Mouse (Mus musculus) cerebellum, adult 18-20 months (tissue): ENCODE data around the gene Elobl.
"Not testable (repeated sequence)": the region's sequence is repeated elsewhere in the genome, so short reads cannot be mapped to it uniquely, and the experiment has no call there.

Source experiments
- DNase-seq, 2 experiments: peaks; one replicate each; pipeline ENCODE4 v3.0.0; 2021

Elobl gene

DNA sequence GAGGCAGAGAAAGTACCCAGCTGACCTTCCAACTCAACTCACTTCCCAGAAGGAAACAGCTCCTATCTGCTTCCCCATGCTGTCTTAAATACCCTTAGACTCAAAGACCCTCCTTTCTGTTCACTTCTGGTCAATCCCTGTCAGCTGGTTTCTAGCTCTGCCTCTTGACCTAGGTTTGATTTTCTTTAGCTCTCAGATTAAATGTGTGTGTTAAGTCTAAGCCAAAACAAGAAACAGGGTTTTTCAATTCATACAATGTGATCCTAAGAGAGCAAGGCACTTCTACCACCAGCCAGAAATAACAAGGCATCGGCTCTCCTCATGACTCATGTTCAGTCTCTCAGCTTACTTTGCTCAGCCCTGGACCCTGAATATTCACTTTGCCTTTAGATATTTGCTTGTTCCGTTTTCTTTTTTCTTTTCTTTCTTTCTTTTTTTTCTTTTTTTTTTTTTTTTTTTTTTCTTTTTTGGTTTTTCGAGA is at the start of gene Elobl:
Gene Elobl, minus strand, starts transcription at position 51 of the 481 bp plus-strand sequence.
- DNase-seq, result no peak

DNA sequence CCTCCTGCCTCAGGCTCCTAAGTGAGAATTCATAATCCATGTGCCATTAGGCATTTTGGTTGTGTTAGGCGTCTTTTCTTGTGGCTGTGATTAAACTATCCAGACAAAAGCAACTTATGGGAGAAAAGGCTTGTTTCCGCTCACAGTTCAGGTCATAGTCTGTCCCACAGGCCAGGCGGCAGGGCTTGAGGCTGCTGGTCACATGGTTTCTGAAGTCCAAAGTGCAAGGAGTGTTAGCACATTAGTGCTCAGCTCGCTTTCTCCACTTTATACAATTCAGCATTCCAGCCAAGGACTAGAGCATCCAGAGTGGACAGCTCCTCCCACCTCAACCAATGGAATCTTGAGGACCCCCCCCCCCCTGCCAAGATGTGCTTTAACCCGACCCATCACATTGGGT is 45.5 kb upstream of the Elobl start:
- no peak for DNase-seq

DNA sequence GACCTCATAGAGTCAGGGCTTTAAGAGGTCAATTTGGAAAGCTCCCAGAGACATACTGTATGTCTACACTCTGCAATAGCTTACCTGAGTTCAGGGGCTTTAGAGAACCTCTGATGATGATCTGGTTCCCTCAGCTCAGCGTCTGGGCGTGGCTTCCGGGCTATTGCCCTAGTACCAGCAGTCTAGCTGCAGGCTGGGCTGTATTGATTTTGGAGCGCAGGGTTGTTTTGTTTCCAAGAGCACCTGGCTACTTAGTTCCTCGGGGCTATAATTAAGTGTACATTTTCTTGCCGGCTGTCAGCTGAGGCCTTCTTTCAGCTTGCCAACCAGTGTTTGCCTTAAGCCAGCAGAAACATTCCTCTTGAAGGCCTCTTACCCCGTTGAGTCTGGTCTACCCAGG is 42.8 kb upstream of the Elobl start:
- DNase-seq, result no peak

DNA sequence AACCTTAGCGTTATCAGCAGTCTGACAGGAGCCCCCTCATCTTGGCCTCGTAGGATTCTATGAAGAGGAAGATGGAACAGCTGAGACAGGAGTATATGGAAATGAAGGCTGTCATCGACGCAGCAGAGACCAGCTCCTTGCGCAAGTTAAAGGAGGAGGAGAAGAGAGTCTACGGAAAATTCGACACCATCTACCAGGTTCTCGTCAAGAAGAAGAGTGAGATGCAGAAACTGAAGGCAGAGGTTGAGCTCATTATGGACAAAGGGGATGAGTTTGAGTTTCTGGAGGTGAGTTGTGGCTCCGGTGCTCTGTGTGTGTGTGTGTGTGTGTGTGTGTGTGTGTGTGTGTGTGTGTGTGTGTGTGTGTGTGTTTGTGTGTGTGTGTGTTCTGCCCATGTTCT is 42.3 kb upstream of the Elobl start:
- DNase-seq, result no peak

DNA sequence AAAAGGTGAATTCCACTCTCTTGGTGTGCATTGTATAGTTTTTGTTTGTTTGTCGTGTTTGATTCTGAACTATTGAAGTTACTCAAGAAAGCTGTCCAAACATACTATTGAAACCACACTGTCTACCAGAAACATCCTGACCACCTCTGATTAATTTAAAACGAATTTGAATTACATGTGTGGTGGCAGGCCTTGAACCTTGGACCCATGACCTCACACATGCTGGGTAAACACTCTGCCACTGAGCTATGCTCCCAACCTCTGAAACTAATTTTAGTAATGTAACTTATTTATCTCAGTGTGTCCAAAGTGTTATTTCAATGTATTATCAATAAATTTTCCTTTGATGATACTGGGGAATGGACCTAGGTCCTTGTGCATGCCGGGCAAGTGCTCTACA is 40.9 kb upstream of the Elobl start:
- DNase-seq, result no peak

DNA sequence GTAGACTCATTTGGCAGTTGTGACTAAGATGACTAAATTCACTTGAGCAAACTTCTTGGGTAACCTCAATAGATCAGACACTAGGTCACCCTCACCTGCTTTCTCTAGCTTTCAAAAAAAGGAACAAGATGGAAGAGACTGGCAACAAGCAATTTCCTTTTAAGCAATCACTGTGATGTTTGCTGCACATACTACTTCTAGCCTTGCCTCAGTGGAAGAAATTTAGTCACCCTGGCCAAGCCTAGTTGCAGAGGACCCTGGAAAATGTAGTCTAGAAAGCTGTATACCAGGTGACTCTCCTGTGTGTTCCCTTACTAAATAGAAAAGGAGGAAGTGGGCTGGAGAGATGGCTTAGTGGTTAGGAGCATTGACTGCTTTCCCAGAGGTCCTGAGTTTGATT is 39.7 kb upstream of the Elobl start:
- no peak for DNase-seq

DNA sequence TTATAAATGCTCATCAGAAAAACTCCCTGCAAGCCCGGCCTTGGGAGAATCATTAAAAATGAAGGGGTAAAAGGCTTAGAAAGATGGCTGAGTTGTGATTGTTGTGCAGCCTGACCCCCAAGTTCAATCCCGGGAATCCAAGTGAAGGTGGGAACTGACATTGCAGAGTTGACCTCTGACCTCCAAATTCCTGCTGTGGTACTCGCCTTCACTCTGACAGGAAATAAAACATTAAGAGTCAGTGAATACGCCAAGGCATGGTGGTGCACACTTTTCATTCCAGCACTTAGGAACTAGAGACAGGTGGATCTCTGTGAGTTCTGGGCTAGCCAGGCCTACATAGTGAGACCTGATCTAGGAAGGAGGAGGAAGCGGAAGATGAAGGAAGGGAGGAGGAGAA is 38.7 kb upstream of the Elobl start:
- no peak for DNase-seq

DNA sequence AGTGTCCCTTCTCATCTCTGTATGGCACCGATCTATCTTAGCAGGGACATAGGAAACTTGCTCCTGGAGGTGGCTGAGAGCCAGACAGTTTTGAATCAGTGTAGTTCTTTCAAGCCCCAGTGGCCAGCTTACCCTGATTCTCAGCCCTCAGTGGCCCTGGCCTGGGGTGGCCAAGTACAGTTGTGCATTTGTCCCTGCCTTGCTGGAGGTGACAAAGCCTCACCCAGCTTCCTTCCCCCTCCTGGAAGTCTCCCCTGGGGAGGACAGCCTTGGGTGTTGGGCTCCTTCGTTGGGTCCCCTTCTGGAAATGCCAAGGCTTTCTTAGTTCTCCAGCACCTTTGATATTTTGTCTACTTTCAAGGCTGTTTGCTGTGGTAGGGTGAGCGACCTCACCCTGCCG is 37.0 kb upstream of the Elobl start:
- DNase-seq, result no peak

DNA sequence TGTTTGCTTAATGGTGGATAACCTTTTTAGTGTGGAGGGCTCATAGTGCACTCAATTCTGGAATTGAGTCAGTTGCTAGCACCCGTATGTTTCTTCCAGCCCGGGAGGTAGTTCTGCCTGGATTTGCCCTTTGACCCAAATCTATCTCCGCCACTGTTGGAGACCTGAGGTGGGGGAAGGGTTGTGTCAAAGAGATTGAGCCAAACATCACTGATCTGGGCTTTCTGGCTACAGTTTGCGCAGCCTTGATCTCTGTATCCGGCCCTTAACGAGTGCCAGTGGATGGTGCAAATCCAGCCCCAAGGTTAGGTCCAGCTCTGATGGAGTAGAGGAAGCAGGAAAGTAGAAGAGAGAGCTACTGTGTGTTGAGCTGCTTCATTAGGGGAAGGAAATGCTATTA is 36.3 kb upstream of the Elobl start:
- no peak for DNase-seq

DNA sequence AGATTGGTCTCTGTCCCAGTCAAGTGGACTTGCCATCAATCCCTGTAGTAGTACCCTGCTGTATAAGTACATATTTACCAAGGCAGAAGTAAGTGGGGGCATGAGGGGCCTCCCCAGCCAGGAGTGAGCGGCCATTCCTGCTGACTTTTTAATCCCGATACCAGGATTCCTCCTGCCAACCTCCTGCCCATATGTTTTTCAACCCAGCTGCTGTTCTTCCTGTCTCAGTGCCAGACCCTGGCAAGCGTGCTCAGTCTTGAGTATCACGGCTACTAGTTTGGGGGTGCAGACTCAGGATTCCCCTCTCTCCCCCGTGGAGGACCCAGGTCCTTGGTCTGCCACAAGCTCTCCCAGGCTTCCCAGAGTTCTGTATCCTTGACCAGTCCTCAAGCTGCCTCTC is 35.9 kb upstream of the Elobl start:
- DNase-seq, result no peak

DNA sequence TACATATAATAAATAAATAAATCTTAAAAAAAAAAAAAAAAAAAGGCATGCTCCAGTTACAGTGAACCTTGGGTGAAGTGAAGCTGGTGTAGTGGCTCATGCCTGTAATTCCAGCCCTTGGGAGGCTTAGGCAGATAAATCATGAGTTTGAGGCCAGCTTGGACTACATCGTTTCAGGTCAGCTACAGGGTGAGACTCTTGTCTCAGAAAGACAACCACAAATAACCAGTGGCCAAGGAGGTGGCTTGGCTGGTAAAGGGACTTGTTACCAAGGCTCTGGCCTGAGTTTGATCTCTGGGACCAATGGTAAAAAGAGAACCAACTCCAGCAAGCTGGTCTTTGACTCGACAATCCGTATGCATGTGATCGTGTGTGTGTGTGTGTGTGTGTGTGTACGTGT is 35.3 kb upstream of the Elobl start:
- no peak for DNase-seq

DNA sequence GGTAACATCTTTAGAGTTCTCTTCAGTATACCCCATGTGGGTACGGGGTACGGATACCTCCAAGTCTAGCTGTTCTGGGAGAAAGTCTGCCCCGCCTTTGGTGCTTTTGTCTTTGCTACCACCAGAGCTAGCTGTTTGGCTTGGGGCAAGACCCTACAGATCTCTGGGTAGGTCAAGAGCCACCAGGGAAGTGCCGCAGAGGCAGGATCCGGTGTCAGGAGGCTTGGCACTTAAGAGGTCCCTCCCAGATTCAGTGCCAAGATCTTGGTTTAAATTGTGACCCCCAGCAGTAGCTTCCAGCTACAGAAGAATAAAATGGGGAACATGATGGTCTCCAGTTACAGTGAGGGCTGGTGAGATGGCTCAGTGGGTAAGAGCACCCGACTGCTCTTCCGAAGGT is 34.8 kb upstream of the Elobl start:
- DNase-seq, result no peak

DNA sequence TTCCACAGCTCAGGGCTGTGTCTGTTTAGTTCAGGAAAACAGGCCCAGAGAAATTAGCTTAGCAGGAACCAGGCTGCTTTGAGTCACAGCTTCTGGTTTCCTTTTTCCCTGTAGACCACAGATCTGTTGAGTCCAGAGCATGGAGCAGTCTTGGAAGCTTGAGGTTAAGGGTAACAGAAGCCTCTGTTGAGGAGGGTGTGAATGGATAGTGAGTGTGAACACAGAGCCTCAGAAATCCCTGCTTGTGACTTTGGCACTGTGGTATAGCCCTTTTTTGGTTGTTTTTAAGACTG is 33.7 kb upstream of the Elobl start:
- DNase-seq, result no peak

DNA sequence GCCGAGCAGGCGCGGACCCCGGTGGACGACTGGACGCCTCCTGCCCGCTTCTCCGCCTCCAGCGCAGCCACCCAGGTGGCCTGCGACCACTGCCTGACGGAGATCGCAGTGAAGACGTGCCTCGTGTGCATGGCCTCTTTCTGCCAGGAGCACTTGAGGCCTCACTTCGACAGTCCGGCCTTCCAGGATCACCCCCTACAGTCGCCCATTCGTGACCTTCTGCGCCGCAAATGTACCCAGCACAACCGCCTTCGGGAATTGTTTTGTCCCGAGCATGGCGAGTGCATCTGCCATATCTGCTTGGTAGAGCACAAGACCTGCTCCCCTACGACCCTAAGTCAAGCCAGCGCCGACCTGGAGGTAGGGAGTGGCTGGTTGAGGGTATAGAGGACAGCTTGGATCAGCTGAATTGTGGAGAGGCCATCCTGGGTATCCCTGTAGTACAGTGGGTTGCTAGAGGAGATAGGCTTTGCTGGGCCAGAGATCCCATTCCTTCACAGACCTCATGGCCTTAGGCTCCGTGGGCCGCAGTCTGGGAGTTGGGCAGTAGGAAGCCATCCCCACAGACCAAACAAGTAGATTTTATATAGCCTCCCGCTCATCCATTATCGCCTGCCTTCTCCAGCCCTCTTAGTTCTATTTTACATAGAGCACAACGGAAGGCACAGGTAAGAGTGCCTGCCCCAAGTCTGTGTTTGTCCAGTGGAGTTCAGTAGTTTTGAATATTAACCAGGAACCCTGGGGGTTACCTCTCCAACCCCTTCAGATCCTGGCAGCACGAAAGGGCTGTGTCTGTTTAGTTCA is 33.2 kb upstream of the Elobl start:
- DNase-seq, result no peak

DNA sequence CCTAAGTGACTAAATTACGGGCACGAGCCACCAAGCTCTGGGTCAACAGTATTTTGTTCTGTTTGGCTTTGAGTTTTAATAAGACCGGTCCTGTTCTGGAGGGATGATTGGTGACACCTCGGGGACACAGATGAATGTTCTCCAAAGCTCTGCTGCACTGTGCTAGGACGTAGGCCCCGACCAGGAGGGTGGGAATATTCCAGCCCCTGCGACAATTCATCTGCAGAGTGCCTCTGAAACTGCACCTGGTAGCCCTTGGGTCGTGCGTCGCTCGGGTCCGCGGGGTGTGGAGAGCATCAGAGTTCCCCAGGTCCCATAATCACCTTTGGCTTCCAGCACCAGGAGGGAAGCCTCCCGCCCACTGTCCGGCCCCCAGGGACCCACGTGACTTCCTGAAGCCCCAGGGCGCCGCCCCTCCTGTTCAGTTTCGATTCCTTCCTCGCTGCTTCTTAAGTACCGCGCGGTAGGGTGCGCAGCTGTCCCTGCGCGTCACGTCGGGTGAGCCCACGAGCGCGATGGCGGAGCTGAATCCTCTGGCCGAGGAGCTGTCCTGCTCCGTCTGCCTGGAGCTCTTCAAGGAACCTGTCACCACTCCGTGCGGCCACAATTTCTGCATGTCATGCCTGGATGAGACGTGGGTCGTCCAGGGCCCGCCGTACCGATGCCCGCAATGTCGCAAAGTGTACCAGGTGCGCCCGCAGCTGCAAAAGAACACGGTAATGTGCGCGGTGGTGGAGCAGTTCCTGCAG is 32.4 kb upstream of the Elobl start, which contains the start of gene Trim25:
Gene Trim25, plus strand, starts transcription at position 403 of the 749 bp plus-strand sequence.
- DNase-seq, result peak in 1 of 2 experiments; percentile 12

DNA sequence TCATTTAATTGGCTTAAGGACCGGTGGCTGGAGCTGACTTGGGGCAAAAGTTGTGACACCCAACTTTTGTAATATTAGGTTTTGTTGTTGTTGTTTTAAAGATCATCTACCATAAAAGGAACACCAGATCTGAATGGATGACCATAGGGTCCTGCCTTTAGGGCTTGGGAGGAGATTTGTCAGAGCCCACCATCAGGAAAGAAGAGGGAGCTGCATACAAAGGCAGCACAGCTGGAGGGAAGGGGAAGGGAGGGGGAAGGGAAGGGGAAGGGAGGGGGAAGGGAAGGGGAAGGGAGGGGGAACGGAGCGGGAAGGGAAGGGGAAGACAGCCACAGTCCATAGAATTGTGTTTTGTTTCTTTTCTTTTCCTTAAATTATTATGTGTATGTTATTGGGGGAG is 31.7 kb upstream of the Elobl start:
- DNase-seq, result no peak

DNA sequence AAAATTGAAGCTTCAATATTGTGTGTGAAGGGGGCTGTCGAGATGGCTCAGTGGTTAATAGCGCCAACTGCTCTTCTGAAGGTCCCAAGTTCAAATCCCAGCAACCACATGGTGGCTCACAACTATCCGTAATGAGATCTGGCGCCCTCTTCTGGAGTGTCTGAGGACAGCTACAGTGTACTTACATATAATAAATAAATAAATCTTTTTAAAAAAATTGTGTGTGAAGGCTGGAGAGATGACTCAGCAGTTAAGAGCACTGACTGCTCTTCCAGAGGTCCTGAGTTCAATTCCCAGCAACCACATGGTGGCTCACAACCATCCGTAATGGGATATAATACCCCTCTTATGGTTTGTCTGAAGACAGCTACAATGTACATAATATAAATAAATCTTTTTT is 30.6 kb upstream of the Elobl start:
- not testable (repeated sequence) for DNase-seq

DNA sequence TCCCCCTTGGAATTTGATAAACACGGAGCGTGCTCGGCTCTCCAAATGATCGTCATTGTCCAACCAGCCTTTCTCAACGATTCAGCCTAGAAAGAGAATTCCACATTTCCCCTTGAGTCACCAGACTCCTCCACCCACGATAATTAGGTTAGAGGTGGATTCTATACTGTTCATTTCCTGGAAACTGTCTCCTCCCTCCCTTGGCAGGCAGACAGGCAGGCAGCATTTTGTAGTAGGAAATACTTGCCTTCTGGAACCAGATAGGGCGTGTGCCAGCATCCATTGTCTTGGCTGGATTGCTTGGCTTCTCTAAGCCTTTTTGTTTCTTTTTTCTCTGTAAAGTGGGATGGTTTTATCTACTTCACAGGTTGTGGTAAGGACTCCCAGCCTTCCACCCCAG is 29.7 kb upstream of the Elobl start:
- no peak for DNase-seq

DNA sequence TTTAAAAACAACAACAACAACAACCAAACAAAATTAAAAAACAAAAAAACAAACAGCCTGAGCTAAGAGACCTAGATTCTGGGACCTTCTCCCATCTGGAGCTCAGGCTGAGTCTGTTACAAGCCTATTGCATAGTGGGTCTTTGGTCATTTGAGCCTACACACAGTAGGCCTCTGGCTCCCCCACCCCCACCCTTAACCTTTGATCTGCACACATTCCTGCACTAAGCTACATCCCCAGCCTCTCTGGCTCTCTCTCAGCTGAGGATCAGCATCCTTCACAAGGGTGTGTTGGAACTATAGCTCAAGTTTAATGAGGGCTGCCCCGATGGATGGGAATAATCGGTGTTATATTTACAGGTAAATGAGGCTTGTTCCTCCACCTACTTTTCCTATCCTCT is 28.9 kb upstream of the Elobl start:
- DNase-seq, result no peak

DNA sequence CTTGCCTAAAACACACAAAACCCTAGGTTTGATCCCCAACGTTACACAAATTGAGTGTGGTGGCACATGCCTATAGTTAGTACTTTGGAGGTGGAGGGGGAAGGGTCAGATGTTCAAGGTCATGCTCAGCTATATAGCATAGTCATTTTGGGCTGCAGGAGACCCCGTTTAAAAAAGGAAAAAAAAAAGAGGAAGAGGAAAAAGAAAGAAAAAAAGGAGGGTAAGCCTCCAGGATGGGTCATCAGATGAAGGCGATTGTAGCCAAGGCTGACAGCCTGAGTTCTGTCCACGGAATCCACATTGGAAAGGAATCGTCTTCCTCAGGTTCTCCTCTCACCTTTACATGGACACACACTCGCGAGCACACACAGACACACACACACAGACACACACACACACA is 27.8 kb upstream of the Elobl start:
- DNase-seq, result no peak

DNA sequence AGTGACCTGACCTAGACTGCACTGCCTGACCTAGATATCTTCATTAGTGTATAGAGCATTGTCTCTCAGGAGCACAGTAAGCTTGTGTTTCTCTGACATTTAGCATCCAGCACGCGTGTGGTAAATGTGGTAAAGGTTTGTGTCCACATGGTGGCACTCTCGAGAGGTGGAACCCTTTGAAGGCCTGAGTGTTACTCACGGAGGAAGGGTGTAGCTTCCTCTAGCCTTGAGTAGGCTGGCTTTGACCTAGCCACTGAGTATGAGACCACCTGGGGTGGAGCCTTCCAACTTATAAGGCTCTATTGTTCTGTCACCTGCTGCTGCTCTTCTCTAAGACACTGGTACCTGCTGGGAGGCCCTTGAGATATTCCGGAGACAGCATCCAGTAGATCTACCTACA is 26.9 kb upstream of the Elobl start:
- DNase-seq, result peak; percentile 21 to 32

DNA sequence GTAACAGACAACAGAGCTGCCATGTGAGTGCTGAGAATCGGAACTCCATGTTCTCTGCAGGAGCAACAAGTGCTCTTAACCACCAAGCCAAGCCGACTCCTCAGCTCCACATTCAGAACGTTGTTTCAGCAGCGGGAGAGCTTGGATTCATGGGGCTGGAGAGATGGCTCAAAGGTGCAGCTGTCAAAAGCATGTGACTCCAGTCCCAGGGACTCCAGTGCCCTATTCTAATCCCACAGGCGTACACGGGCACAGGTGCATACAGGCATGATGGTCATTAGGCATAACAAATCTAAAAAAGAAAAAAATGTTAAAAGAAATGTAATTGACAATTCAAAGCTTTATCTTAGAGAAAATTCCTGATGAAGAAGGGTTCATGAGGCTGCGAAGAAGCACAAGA is 26.5 kb upstream of the Elobl start:
- DNase-seq, result no peak

DNA sequence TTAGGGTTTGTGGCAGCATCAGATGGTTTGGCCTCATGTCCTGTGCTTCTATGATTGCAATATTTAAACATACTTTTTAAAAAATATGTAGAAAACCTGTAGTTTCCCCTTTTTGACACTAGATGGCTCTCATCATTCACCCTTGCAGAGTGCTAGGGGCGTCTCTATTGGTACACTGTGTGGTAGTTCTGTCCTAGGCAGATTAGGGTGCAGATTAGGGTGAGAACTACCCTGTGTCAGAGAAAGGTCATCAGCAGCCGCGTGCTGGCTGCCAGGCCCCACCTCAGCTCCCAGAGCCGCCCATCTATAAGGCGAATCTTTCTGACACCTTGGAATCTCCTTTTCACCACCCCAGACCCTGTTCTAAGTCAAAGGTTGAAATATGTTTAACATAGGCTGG is 22.8 kb upstream of the Elobl start:
- no peak for DNase-seq

DNA sequence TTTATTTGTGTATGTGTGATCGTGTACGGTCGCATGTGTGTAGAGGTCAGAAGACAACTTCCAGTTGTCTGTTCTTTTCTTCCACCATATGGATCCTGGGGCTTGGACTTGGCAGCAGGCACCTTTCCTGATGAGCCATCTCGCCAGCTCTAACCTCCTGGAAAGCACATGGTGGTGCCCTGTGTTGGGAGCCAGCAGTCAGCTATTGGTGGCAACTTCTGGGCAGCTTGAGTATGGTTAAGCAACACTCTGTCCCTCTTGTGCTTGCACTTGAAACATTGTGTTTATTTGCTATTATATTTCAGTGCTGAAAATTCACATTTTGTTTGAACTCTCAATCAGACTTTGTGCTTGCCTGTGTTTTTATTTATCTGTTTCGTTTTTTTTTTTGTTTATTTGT is 22.2 kb upstream of the Elobl start:
- no peak for DNase-seq

DNA sequence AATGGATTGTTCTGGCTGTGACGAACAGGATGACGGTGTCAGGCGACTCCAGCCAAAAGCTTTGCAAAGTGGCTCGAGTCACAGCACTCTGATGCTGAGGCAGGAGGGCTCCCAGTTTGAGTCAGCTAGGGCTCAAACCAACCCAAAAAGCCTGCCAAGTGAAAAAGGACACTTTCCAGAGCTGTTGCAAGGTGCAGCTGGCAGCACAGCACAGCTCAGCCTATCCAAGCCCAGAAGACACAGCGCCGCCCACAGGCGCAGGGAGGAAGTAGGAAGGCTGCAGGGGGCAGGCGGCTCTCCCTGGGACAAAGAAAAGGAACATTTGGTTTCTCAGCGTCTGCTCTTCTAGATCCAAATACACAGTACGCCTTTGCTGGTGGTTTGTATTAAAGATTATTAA is 19.9 kb upstream of the Elobl start:
- no peak for DNase-seq
